Mouse (Mus musculus) left cerebral cortex, adult 11 months (tissue): ENCODE results near the gene Arhgap10.

Experiments
- DNase-seq: peaks from one replicate; pipeline ENCODE4 v3.0.0; 2022; ENCODE audit warnings: low spot score

Gene Arhgap10

GRCm38 (mm10) chr8:77213893-77214464 is 303.8 kb downstream of the Arhgap10 start:
- DNase-seq, result no peak

- no peak for DNase-seq
These were observed 308.5 kb downstream of the Arhgap10 start for GRCm38 (mm10) chr8:77209297-77209696.
